Mouse (Mus musculus) erythroblast, adult 5-6 weeks (primary cell): ENCODE results near the gene Gm5799. TPM values are rescaled to one million over a fixed set of nuclear protein-coding genes. Genes with fewer than 3 reads are reported as not detected.
"Not testable (repeated sequence)": the region's sequence is repeated elsewhere in the genome, so short reads cannot be mapped to it uniquely, and the experiment has no call there.

Experiments used
- ATAC-seq: replicated peaks from 2 replicates; pipeline ENCODE4 v1.8.0; 2016; ENCODE audit warnings: moderate number of reproducible peaks, mild to moderate bottlenecking, moderate TSS enrichment, inconsistent platforms; ENCODE audit not compliant: poor library complexity, low FRiP score, severe bottlenecking
- total RNA-seq, 2 experiments: library from RNA; stranded (forward) in 1 of 2; stranded (reverse) in 1 of 2; fragments of 150-400 nt in 1 of 2; fragments of 200-764, 138-1000 nt in 1 of 2; gene quantifications; 2 replicates each; pipeline versions ENCODE4 v1.2.3 to v1.2.4; 2015 to 2017; ENCODE audit warnings: low replicate concordance in 2 of 2

Gene Gm5799
- total RNA-seq (2015; ENCODE audit: low replicate concordance), result not detected in 2 replicates
- not detected in 2 replicates for total RNA-seq (2017; ENCODE audit: low replicate concordance)

DNA sequence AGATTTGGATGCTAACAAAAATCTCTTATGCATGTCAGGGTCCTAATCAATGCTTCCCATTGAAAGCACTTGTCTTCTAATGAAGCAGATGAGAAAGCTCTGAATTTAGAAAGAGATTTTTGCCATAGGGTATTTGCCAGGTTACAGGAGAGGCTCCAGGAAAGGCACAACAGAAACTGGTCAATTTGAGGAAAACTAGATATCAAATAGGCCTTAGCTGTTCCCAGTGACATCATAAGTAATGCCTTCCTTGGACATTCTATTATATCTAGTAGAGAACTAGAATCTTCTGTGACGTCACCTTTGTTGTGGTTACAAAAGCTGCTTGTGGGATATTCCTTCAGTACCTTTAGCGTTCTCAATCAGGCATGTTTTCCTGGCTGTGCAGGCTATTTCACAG, at the start of gene Gm5799:
Gene Gm5799 (plus strand): TSS at position 301 of the 400 bp plus-strand sequence.
- not testable (repeated sequence) for ATAC-seq

DNA sequence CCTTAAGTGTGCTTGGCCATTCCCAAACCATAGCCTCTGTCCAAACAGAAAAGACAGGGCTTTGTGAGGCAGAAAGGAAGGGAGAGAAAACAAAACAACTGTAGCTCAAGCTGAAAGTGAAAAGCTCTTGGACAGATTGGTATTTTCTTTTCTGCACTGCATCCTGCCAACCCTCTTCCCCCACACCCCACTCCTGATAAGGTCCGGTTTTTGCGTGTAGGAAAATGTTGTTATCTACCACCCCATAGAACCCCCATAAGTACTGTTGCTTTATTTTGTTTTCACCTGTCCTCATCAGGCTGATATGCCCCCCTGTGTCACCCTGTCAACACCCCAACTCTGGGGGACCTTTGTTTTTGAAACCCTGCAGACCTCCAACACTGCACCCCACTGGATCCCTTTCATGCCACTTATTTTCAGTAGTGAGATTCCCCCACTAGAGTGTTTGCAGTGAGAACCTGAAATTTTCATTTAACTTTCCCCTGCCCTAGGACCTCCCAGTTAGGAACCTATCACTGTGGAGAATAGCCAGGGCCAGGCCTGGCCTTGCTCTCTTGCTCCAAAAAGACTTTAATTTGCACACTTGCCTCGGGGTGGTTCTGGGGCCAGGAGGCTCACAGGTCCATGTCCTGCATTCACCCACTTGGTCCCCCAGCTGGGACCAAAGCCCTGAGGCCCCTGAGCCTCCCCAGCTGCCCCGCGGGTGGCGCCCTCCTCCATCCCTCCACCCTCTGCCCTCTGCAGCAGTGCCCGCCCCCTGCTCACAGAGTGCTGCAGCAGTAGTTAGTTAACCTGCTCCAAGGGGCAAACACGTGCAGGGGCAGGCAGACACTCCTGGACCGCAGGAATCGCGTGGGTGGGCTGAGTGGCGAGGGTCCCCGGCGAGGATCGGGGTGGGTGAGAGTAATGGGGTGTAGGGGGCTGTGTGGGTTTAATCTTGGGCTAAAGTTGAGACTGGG, 12.0 kb upstream of the Gm5799 start:
- ATAC-seq, result not testable (repeated sequence)

DNA sequence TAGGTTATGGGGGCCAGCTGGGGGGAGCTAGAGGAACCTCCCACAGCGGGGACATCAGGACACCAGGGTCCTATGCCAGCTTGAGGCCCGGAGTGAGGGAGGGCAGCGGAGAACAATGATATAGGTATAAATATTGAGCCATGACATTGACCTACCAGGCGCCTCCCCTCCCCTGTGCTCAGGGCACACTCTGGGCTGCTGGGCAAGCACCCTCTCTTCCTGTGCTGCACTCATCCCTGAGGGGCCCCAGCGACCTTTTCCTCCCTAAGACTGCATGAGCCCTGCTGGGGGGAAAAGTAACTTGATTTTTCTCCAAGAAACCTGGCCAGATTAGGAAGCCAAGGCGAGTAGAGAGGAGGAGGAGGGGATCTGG, 11.4 kb upstream of the Gm5799 start:
- not testable (repeated sequence) for ATAC-seq

DNA sequence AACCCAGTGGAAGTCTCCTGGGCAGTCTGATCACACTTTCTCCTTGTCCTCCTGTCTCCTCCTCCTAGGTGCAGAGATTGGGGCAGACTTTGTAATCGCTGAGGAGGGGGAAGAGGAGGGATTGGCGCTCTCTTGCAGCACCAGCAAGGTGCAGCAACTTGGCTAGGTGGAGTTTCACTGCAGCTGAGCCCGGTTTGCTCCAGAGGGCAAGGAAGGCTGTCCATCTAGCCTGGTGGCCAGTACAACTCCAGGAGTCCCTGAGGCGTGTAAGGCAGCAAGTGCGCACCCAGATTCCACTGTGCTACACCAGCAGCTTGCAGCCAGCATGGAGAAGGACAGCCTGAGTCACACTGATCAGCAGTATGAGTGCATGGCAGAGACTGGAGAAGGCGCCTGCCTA, 11.0 kb upstream of the Gm5799 start:
- ATAC-seq, result not testable (repeated sequence)

DNA sequence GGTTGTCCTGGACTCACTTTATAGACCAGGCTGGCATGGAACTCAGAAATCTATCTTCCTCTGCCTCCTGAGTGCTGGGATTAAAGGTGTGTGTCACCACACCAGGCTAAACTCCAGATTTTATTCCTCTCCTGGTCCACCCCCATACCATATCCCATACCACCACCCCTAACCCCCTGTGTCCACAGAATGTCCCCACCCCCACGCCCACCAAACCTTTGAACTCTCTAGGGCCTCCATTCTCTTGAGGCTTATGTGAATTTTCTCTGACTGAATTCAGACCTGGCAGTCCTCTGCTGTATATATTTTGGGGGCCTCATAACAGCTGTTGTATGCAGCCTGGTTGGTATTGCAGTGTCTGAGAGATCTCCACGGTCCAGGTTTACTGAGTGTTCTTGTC, 5.2 kb upstream of the Gm5799 start:
- not testable (repeated sequence) for ATAC-seq

DNA sequence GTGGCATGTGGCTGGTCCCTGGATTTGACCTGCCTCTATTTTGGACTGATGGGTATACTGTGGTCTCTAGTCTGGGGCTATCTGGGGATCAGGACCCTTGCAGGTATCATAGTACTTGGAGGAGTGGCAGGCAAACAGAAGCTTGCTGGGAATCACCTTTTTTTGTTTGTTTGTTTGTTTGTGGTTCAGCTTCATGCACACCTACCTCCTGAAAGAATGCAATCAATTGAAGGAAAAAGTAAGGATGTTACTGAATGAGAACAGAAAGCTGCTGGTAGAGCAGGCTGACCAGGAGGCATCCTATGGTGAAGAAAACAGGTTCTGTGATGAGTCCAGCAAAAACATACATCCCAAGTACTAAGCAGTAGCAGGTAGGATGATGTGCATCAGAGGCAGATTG, 2.9 kb downstream of the Gm5799 start:
- ATAC-seq, result not testable (repeated sequence)

DNA sequence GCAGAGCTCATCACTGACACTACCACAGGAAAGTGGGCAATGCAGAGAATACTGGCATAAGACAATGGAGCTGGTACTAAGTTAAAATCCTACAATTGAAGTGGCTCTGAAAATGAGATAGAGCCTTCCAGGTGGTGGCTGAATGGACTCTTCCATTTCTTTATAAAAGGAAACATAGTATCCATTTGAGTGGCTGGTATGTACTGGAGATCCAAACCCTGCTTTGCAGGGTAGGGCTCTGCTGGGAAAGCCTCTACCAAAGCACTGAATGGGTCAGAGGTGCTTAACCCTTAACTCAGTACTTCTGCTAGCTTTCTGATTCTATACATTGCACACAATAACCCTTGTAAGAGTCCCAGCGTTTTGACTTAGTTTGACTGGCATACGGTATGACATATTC, 8.9 kb downstream of the Gm5799 start:
- ATAC-seq, result not testable (repeated sequence)

DNA sequence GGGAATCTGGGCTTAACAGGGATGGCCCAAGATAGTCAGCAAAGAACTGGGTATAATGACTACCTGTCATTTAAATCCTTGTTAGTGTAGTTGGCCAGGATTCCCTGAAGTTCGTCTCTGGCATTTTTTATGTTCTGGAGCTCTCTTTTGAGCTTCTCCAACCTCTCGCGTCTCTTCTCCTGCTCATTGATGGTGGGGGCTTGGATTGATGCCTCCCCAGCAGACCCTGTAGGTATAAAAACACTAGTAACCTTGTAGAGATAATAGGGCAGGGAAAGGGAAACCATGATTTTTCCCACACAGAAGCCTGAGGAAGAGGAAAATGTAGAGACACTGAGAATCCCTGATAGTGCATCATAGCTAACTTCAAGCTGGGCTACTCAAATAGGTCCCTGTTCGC, 34.6 kb downstream of the Gm5799 start:
- ATAC-seq, result not testable (repeated sequence)

DNA sequence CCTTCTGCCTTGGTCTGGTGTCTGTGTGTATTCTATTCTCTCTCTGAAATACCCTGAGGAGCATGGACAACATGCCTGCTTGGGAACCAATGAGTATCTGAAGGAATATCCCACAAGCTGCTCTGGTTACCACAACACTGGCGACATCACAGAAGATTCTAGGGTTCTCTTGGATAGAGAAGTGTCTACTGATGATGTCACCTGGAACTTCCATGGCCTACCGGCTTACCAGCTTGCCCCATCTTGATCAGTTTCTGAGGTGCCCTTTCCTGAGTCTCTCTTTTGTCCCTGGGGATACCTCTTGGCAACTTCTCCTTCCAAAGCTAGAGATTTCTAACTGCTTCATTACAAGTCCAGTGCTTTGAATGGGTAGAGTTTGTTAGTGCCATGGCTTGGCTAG, 35.7 kb downstream of the Gm5799 start, which contains the start of gene Gm17654:
Gene Gm17654 (minus strand): TSS at position 101 of the 400 bp plus-strand sequence.
- not testable (repeated sequence) for ATAC-seq

Other genes starting within 250 kb of the Gm5799 start
- not detected in 2 replicates for gene Gm8127, start 249.7 kb upstream of the Gm5799 start, total RNA-seq (2015; ENCODE audit: low replicate concordance)
- gene Gm8127, start 249.7 kb upstream of the Gm5799 start, total RNA-seq (2017; ENCODE audit: low replicate concordance), result not detected in 2 replicates
- gene 1700001F09Rik, start 195.8 kb upstream of the Gm5799 start, total RNA-seq (2015; ENCODE audit: low replicate concordance), result not detected in 2 replicates
- not detected in 2 replicates for gene 1700001F09Rik, start 195.8 kb upstream of the Gm5799 start, total RNA-seq (2017; ENCODE audit: low replicate concordance)
- gene Gm8138, start 127.2 kb upstream of the Gm5799 start, total RNA-seq (2015; ENCODE audit: low replicate concordance), result not detected in 2 replicates
- not detected in 2 replicates for gene Gm8138, start 127.2 kb upstream of the Gm5799 start, total RNA-seq (2017; ENCODE audit: low replicate concordance)
- gene Gm17654, start 35.6 kb downstream of the Gm5799 start, total RNA-seq (2015; ENCODE audit: low replicate concordance), result not detected in 2 replicates
- not detected in 2 replicates for gene Gm17654, start 35.6 kb downstream of the Gm5799 start, total RNA-seq (2017; ENCODE audit: low replicate concordance)
- not detected in 2 replicates for gene Gm10375, start 64.4 kb downstream of the Gm5799 start, total RNA-seq (2015; ENCODE audit: low replicate concordance)
- not detected in 2 replicates for gene Gm10375, start 64.4 kb downstream of the Gm5799 start, total RNA-seq (2017; ENCODE audit: low replicate concordance)
- gene Gm8165, start 133.6 kb downstream of the Gm5799 start, total RNA-seq (2015; ENCODE audit: low replicate concordance), result not detected in 2 replicates
- not detected in 2 replicates for gene Gm8165, start 133.6 kb downstream of the Gm5799 start, total RNA-seq (2017; ENCODE audit: low replicate concordance)
- gene Gm7324, start 154.3 kb downstream of the Gm5799 start, total RNA-seq (2015; ENCODE audit: low replicate concordance), result not detected in 2 replicates
- gene Gm7324, start 154.3 kb downstream of the Gm5799 start, total RNA-seq (2017; ENCODE audit: low replicate concordance), result 3.3 TPM in 1 of 2 replicates, not detected in the other
- gene Gm16506, start 183.9 kb downstream of the Gm5799 start, total RNA-seq (2015; ENCODE audit: low replicate concordance), result not detected in 2 replicates
- gene Gm16506, start 183.9 kb downstream of the Gm5799 start, total RNA-seq (2017; ENCODE audit: low replicate concordance), result not detected in 2 replicates
- gene Gm6526, start 204.3 kb downstream of the Gm5799 start, total RNA-seq (2015; ENCODE audit: low replicate concordance), result not detected in 2 replicates
- not detected in 2 replicates for gene Gm6526, start 204.3 kb downstream of the Gm5799 start, total RNA-seq (2017; ENCODE audit: low replicate concordance)
- gene Gm8180, start 241.2 kb downstream of the Gm5799 start, total RNA-seq (2015; ENCODE audit: low replicate concordance), result not detected in 2 replicates
- gene Gm8180, start 241.2 kb downstream of the Gm5799 start, total RNA-seq (2017; ENCODE audit: low replicate concordance), result not detected in 2 replicates